Mouse (Mus musculus): ENCODE results near the gene Gpc6. TPM values are rescaled to one million over a fixed set of nuclear protein-coding genes. Genes with fewer than 3 reads are reported as not detected.

Gpc6 gene
- polyA plus RNA-seq, 1 experiment from 2014 or later, result 36.7 TPM

DNA sequence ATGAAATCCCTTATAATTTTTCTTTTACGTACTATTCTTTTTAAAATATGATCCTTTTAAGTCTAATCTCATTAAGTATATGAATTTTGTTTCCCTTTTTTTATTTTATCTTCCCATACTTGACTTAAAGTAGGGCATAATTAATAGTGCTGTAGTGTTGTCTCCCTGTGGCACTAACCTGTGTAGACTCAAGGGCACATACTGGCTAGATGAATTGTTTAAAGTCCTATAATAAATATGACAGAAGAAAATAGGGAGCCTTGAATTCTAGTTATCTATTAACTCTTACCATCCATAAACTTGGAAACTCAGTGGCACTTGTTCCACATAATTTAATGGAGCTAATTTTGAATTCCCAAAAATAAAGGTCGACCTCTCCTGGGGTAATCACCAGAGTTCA, 268.2 kb downstream of the Gpc6 start:
- H3K9me3 ChIP-seq (ENCODE audit: control insufficient read depth, low read length), result no peaks in the 10 kb centered on the region
- 91% methylated on average over 2 of the region's 2 CpGs for WGBS
- DNase-seq (ENCODE audit: low spot score) (no peak), ATAC-seq (replicated peaks; ENCODE audit: low FRiP score) (no peak)
- no peak overlapping the region for H3K9ac ChIP-seq (ENCODE audit: low read length)
- H3K4me1 ChIP-seq (replicated peaks; ENCODE audit: control insufficient read depth, insufficient read depth, low read length), result no peaks in the 10 kb centered on the region
- H3K4me3 ChIP-seq (ENCODE audit: low read depth, low read length), result no peak overlapping the region
- no peaks in the 10 kb centered on the region for H3K36me3 ChIP-seq (ENCODE audit: control insufficient read depth, insufficient read depth, low read length)
- no peaks in the 10 kb centered on the region for H3K27me3 ChIP-seq (ENCODE audit: control insufficient read depth, insufficient read depth, low read length)
- H3K4me2 ChIP-seq (ENCODE audit: low read depth, low read length, severe bottlenecking), result no peak overlapping the region
- no peak overlapping the region for H3K27ac ChIP-seq (ENCODE audit: low read depth, low read length)

DNA sequence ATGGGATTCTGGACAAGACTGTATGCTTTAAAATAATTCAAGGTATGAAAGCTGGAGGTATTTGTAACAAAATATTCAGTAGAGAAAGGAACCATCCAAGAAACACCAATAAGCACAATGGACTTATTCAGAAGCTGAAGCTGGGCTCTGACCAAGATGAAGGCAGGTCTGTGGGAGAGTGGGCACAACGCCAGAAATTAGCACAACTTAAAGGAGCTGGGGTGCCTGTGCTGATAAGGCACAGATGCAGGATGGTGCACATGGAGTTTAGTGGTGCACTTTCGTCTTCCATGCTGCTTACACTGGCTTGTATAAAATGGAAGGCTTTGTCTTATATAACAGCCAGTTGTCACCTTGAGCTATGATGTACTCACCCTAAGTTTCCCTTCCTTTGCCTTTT, 276.9 kb downstream of the Gpc6 start:
- Histone ChIP-seq H3K4me1 (replicated peaks; ENCODE audit: control insufficient read depth, insufficient read depth, low read length) (no peaks in the 10 kb centered on the region), H3K9ac (ENCODE audit: low read length) (no peak overlapping the region), H3K4me3 (ENCODE audit: low read depth, low read length) (no peak overlapping the region), H3K27me3 (ENCODE audit: control insufficient read depth, insufficient read depth, low read length) (no peaks in the 10 kb centered on the region), H3K36me3 (ENCODE audit: control insufficient read depth, insufficient read depth, low read length) (no peaks in the 10 kb centered on the region), H3K27ac (ENCODE audit: low read depth, low read length) (no peak overlapping the region), H3K9me3 (ENCODE audit: control insufficient read depth, low read length) (no peaks in the 10 kb centered on the region), H3K4me2 (ENCODE audit: low read depth, low read length, severe bottlenecking) (no peak overlapping the region)
- no peak for ATAC-seq (replicated peaks; ENCODE audit: low FRiP score)
- WGBS, result 91% methylated on average over 2 of the region's 2 CpGs
- DNase-seq (ENCODE audit: low spot score), result no peak

DNA sequence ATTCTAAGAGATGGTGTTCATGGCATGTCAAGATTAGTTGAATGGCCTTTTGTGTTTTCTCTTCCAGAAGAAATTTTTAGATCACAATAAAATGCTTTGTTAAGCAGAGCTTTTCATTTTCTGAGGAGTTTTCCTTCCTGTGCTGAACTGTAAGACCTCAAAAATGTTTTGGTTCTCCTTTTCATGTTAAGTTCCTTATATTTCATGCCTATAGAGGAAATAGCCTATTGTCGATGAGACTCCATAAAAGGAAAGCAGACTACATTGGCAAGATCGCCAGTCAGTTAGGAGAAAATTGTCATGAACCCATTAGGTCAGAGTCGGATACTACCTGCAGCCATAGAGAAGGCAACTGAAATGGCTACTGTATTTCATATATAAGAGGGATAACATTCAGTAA, 278.8 kb downstream of the Gpc6 start:
- no peak for DNase-seq (ENCODE audit: low spot score)
- no peak for ATAC-seq (replicated peaks; ENCODE audit: low FRiP score)
- Histone ChIP-seq H3K36me3 (ENCODE audit: control insufficient read depth, insufficient read depth, low read length) (no peaks in the 10 kb centered on the region), H3K9me3 (ENCODE audit: control insufficient read depth, low read length) (no peaks in the 10 kb centered on the region), H3K4me2 (ENCODE audit: low read depth, low read length, severe bottlenecking) (no peak overlapping the region), H3K9ac (ENCODE audit: low read length) (no peak overlapping the region), H3K4me3 (ENCODE audit: low read depth, low read length) (no peak overlapping the region), H3K27ac (ENCODE audit: low read depth, low read length) (no peak overlapping the region), H3K4me1 (replicated peaks; ENCODE audit: control insufficient read depth, insufficient read depth, low read length) (no peaks in the 10 kb centered on the region), H3K27me3 (ENCODE audit: control insufficient read depth, insufficient read depth, low read length) (no peaks in the 10 kb centered on the region)
- WGBS, result 91% methylated on average over 3 of the region's 3 CpGs

DNA sequence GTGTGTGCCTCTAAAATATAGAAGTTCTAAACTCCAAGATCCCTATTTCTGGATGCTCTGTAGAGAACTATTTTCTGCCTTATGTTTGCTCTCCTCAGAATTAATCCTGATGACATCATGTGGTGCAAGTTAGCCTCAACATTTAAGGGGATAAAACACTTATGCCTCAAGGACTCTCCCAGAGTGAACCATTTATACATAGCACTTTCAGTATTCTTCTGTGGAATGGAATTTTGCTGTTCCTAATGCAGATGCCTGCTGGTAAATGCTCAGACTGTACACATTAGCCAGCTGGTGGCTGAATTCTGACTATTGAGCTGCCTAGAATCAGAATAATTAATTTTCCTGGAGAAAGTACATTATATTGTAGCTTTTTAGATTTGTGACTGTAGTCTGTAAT, 289.3 kb downstream of the Gpc6 start:
- Histone ChIP-seq H3K27me3 (ENCODE audit: control insufficient read depth, insufficient read depth, low read length) (no peaks in the 10 kb centered on the region), H3K4me1 (replicated peaks; ENCODE audit: control insufficient read depth, insufficient read depth, low read length) (no peaks in the 10 kb centered on the region), H3K9ac (ENCODE audit: low read length) (no peak overlapping the region), H3K27ac (ENCODE audit: low read depth, low read length) (no peak overlapping the region), H3K9me3 (ENCODE audit: control insufficient read depth, low read length) (no peaks in the 10 kb centered on the region), H3K4me3 (ENCODE audit: low read depth, low read length) (no peak overlapping the region), H3K36me3 (ENCODE audit: control insufficient read depth, insufficient read depth, low read length) (no peaks in the 10 kb centered on the region), H3K4me2 (ENCODE audit: low read depth, low read length, severe bottlenecking) (no peak overlapping the region)
- ATAC-seq (replicated peaks; ENCODE audit: low FRiP score) (no peak), DNase-seq (ENCODE audit: low spot score) (no peak)

DNA sequence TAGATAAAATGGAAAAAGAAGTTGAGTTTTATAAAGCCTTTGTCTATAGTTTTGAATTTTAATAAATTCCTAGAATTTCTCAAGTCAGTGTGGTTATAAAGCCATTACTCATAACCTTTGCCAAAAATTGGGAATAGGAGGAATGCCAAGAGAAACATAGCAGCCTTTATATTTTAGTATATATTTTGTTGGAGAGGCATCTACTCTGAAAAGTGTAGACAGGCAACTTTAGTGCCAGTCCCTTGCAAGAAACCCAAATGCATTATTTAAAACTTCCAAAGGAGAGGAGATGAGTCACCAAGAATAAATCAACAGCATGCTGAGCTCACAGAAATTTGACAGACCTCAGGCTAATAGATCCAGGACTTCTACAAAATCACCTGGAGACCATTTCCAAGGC, 301.8 kb downstream of the Gpc6 start:
- Histone ChIP-seq H3K36me3 (ENCODE audit: control insufficient read depth, insufficient read depth, low read length) (no peaks in the 10 kb centered on the region), H3K27ac (ENCODE audit: low read depth, low read length) (no peak overlapping the region), H3K9ac (ENCODE audit: low read length) (no peak overlapping the region), H3K4me1 (replicated peaks; ENCODE audit: control insufficient read depth, insufficient read depth, low read length) (no peaks in the 10 kb centered on the region), H3K9me3 (ENCODE audit: control insufficient read depth, low read length) (no peaks in the 10 kb centered on the region), H3K27me3 (ENCODE audit: control insufficient read depth, insufficient read depth, low read length) (no peaks in the 10 kb centered on the region), H3K4me2 (ENCODE audit: low read depth, low read length, severe bottlenecking) (no peak overlapping the region), H3K4me3 (ENCODE audit: low read depth, low read length) (no peak overlapping the region)
- ATAC-seq (replicated peaks; ENCODE audit: low FRiP score) (no peak), DNase-seq (ENCODE audit: low spot score) (no peak)

DNA sequence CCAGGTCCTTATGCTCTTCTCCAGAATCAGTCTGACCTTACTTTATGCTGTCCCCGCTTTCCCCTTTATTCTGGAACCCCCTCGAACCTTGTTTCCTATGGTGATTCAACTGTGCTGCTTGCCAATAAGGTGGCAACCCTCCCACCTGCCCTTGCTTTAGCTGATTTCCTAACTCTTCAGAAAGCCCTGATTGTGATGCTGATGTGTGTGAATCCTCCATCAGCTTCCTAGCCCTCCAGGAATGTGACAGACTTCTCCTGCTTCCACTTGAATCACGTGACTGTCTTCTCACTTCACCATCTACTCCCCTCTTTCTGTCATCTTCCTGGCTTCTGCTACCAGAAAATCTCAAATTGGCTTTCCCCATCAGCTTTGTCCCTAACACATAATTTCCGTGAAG, 305.4 kb downstream of the Gpc6 start:
- Histone ChIP-seq H3K4me1 (replicated peaks; ENCODE audit: control insufficient read depth, insufficient read depth, low read length) (no peaks in the 10 kb centered on the region), H3K27ac (ENCODE audit: low read depth, low read length) (no peak overlapping the region), H3K9ac (ENCODE audit: low read length) (no peak overlapping the region), H3K36me3 (ENCODE audit: control insufficient read depth, insufficient read depth, low read length) (no peaks in the 10 kb centered on the region), H3K4me3 (ENCODE audit: low read depth, low read length) (no peak overlapping the region), H3K27me3 (ENCODE audit: control insufficient read depth, insufficient read depth, low read length) (no peaks in the 10 kb centered on the region), H3K4me2 (ENCODE audit: low read depth, low read length, severe bottlenecking) (no peak overlapping the region), H3K9me3 (ENCODE audit: control insufficient read depth, low read length) (no peaks in the 10 kb centered on the region)
- 66% methylated on average over 4 of the region's 4 CpGs for WGBS
- ATAC-seq (replicated peaks; ENCODE audit: low FRiP score) (no peak), DNase-seq (ENCODE audit: low spot score) (no peak)

DNA sequence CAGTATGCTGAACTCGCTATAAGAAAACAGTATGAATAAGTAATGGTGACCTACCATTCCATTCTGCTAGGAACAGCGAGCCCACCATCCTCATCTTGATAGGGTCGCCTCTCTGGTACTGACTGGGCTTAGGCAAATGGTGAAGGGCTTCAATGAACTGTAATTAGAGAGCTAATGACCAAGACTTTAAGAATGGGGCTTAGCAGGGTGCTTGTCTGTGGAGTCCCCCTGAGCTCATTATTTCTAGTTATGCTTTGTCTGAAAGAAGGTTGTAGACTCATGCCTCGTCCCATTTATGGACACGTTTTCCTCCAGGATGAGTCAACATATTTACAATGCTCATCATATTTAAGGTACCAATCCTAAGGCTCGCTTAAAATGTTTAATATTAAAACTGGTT, 313.1 kb downstream of the Gpc6 start:
- ATAC-seq (replicated peaks; ENCODE audit: low FRiP score), result no peak
- WGBS, result 56% methylated on average over 6 of the region's 6 CpGs

DNA sequence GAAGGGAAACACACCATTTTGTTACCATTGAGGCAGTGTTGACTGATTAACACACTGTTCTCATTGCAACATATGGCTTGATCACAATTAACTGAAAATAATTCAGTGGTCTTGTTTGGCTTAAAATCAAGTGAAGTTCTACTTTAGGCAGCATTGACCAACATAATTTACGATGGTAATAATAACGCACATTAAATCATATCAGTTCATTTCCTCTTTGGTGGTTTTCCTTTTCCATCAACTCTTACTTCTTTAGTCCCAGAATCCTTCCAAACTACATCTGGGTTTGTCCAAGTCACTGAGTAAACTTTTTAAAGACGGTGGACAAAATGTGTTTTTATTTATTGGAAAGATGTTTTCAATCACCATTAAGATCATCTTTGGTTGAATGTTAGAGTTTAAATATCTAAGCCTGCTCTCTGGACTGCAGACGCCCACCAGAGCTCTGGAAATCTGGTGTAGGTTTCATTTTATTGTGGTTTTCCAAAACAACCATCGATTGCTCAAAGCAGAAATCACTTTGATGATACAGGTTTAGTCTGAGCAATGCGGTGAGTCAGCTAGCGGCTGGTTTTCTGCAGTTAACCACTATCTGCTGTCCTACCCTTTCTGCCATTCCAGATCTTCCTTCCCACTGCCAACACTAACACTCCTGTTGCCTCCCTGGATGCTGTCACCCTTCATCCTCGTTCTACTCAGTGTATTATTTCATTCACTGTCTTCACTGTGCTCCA, 314.7 kb downstream of the Gpc6 start:
- Histone ChIP-seq H3K4me2 (ENCODE audit: low read depth, low read length, severe bottlenecking) (no peak overlapping the region), H3K27ac (ENCODE audit: low read depth, low read length) (no peak overlapping the region), H3K9ac (ENCODE audit: low read length) (no peak overlapping the region), H3K27me3 (ENCODE audit: control insufficient read depth, insufficient read depth, low read length) (no peaks in the 10 kb centered on the region), H3K4me3 (ENCODE audit: low read depth, low read length) (no peak overlapping the region), H3K36me3 (ENCODE audit: control insufficient read depth, insufficient read depth, low read length) (no peaks in the 10 kb centered on the region), H3K9me3 (ENCODE audit: control insufficient read depth, low read length) (no peaks in the 10 kb centered on the region), H3K4me1 (replicated peaks; ENCODE audit: control insufficient read depth, insufficient read depth, low read length) (no peaks in the 10 kb centered on the region)
- no peak for DNase-seq (ENCODE audit: low spot score)
- ATAC-seq (replicated peaks; ENCODE audit: low FRiP score), result no peak
- WGBS, result 88% methylated on average over 8 of the region's 8 CpGs

More for the DNA sequence above, 313.1 kb downstream of the Gpc6 start:
- H3K36me3 ChIP-seq (ENCODE audit: control insufficient read depth, insufficient read depth, low read length), result no peaks in the 10 kb centered on the region
- no peak overlapping the region for H3K9ac ChIP-seq (ENCODE audit: low read length)
- H3K4me1 ChIP-seq (replicated peaks; ENCODE audit: control insufficient read depth, insufficient read depth, low read length), result no peaks in the 10 kb centered on the region
- H3K9me3 ChIP-seq (ENCODE audit: control insufficient read depth, low read length), result no peaks in the 10 kb centered on the region
- no peak for DNase-seq (ENCODE audit: low spot score)
- H3K4me2 ChIP-seq (ENCODE audit: low read depth, low read length, severe bottlenecking), result no peak overlapping the region
- H3K27me3 ChIP-seq (ENCODE audit: control insufficient read depth, insufficient read depth, low read length), result no peaks in the 10 kb centered on the region
- no peak overlapping the region for H3K27ac ChIP-seq (ENCODE audit: low read depth, low read length)
- no peak overlapping the region for H3K4me3 ChIP-seq (ENCODE audit: low read depth, low read length)

DNA sequence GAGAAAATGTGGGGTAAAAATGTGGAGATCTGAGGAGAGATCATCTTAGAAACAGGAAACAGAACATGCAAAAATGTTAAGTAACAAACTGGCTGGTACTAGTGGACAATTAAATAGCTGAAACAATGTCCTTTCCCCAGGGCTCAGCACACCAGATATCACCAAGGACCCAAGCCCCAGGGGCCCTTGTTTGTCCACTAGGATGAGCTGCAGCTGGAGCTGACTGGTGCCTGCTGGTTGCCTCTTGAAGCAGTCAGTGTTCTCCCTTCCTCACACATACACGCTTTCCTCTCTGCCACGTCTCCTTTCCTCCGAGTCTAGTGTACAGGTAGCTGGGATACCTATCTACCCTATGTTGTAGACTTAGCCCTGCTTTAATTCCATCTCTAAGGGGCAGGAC, 320.5 kb downstream of the Gpc6 start:
- Histone ChIP-seq H3K27ac (ENCODE audit: low read depth, low read length) (no peak overlapping the region), H3K4me2 (ENCODE audit: low read depth, low read length, severe bottlenecking) (no peak overlapping the region), H3K36me3 (ENCODE audit: control insufficient read depth, insufficient read depth, low read length) (no peaks in the 10 kb centered on the region), H3K4me1 (replicated peaks; ENCODE audit: control insufficient read depth, insufficient read depth, low read length) (no peaks in the 10 kb centered on the region), H3K9ac (ENCODE audit: low read length) (no peak overlapping the region), H3K27me3 (ENCODE audit: control insufficient read depth, insufficient read depth, low read length) (no peaks in the 10 kb centered on the region), H3K4me3 (ENCODE audit: low read depth, low read length) (no peak overlapping the region), H3K9me3 (ENCODE audit: control insufficient read depth, low read length) (no peaks in the 10 kb centered on the region)
- WGBS, result 96% methylated on average over 3 of the region's 3 CpGs
- ATAC-seq (replicated peaks; ENCODE audit: low FRiP score) (no peak), DNase-seq (ENCODE audit: low spot score) (no peak)

All from forebrain, embryonic 11.5 days (tissue).